Mouse (Mus musculus) right cerebral cortex, postnatal 14 days (tissue): ENCODE measurements around the gene Itgb2.

ENCODE experiments used
- DNase-seq: peaks from one replicate; pipeline ENCODE4 v3.0.0; 2022

The Itgb2 gene

GRCm38 (mm10) chr10:77590812-77591211 lies 60.8 kb downstream of the Itgb2 start:
- peak; percentile 64 for DNase-seq

GRCm38 (mm10) chr10:77591546-77591945 lies 61.5 kb downstream of the Itgb2 start:
- peak; percentile 44 for DNase-seq

GRCm38 (mm10) chr10:77596060-77596459 lies 66.0 kb downstream of the Itgb2 start:
- DNase-seq: no peak

GRCm38 (mm10) chr10:77603021-77603420 lies 73.0 kb downstream of the Itgb2 start:
- no peak for DNase-seq

- no peak for DNase-seq
Measured at GRCm38 (mm10) chr10:77604111-77604510, 74.1 kb downstream of the Itgb2 start.

- DNase-seq: no peak
Measured at GRCm38 (mm10) chr10:77604958-77605357, 74.9 kb downstream of the Itgb2 start.

GRCm38 (mm10) chr10:77605368-77605767 lies 75.3 kb downstream of the Itgb2 start:
- no peak for DNase-seq

- peak; percentile 93 for DNase-seq
Measured at GRCm38 (mm10) chr10:77605908-77606826, 76.1 kb downstream of the Itgb2 start, which contains the start of the genes Sumo3 and Gm49325. TSS of gene Sumo3 (plus strand) at chr10:77606097. TSS of gene Gm49325 (plus strand) at chr10:77606197.

GRCm38 (mm10) chr10:77606855-77607254 lies 76.8 kb downstream of the Itgb2 start:
- no peak for DNase-seq

GRCm38 (mm10) chr10:77607441-77607840 lies 77.4 kb downstream of the Itgb2 start:
- DNase-seq: no peak

GRCm38 (mm10) chr10:77608589-77608988 lies 78.5 kb downstream of the Itgb2 start:
- DNase-seq: no peak

GRCm38 (mm10) chr10:77610221-77610961 lies 80.3 kb downstream of the Itgb2 start:
- DNase-seq: no peak

GRCm38 (mm10) chr10:77613409-77613808 lies 83.4 kb downstream of the Itgb2 start:
- no peak for DNase-seq
